Mouse (Mus musculus): Measurements from ENCODE around the gene Phc2.

Phc2 gene

DNA sequence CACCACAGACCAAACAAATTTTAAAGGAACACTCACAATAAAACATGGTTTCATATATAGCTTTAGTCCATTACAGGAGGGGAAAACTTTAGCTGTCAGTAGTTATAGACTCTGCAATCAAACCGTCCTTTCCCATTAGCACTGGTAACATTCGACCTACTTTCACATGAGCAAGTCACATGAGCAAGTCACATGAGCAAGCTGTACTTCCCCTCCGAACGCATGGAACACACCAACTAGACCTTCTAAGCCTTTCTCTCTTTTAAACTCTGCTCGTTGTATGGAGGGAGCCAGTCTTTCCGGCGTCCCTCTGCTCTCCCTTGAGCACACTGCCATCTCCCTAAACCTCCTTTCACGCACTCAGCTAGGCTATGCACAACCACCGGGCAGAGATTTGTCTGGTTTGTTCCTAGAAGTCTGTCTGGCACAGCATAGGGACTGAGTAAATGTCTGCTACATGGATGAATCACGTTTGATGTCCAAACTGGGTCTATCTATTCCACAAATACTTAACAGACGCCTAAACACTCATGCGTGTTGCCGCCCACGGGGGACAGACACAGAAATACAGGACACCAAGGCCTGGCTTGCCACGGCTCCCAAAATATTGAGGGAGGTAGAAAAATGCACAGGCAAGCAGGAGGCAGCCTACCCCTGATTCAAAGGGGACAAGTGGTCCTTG is 130.6 kb downstream of the Phc2 start:
- no peak for DNase-seq (ENCODE audit: low spot score)

GRCm38 (mm10) chr4:128785921-128786654 is 131.6 kb downstream of the Phc2 start:
- DNase-seq (ENCODE audit: low spot score), result no peak

DNA sequence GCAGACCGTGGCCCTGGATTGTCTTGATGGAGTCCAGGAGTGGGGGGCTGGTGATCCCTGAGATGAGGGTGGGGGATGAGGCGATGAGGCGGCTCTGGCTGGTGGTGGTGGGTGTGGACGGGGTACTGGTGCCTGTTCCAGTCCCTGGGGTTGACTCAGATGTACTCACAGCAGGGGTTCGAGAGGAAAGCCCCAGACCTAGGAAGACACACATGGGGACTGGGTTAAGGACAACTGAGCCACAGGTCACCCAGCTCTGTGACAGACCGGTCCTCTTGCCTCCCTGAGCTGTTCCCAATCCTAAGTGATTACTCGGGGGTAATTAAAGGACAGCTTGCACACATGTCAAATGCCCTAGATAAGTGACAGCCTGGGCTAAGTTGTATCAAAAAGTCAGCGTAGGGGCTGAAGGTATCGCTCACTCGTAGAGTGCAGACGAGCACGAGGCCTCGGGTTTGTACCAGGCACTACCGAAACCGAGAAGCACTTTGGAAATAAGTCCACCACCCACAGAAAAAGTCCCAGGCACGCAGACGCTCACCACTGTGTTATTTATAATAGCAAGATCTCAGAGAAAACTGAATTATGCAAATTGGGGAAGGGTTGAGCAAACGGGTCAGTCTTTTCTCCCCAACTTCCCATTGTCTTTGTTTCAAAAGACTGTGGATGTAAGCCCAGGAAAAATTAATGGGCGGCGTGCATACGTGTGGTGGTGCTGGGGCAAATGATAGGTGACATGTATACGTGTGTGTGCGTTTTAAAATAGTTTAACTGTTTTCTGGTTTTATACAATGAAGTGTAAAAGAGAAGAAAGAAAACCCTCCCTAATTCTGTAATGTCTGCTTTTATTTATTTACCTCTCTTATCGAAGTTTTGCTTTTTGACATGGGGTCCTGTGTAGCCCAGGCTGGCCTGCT is 132.8 kb downstream of the Phc2 start:
- DNase-seq (ENCODE audit: low spot score), result no peak

DNA sequence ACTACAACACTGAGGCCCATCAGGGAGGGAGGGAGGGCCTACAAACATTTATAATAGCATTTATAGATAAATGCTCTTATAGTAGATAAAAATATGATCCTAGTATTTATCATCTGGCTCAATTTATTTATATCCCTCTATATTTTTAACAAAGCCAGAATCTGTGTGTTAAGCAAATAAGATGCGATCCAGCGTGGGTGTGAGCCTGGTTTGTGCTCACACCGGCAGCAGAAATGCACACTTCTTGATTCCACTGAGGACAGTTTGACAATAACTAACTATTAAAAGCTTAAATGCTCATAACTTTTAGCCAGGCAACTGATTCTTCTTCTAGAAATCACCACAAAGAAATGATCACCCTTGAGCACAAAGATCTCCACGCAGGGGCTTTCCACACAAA is 133.6 kb downstream of the Phc2 start:
- no peak for DNase-seq (ENCODE audit: low spot score)

GRCm38 (mm10) chr4:128789646-128790045 is 135.1 kb downstream of the Phc2 start:
- DNase-seq (ENCODE audit: low spot score), result no peak

DNA sequence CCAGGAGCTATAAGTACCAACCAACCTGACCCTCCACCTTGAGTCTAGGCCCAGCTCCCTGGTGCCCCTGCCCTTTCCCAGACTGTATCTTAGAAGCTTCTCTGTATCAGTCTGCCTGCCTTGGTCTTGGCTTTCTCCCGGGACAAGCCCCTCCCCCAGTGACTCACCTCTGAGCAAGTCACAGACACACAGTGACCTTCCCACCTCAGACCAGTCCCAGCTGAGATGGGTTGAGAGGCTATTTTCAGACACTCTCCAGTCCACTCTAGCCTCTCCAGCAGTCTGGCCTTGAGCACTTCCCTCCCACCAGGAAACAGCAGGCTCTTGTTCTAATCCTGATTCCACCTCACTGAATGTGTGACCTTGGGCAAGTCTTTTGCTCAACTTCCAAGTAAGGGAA is 139.2 kb downstream of the Phc2 start:
- DNase-seq (ENCODE audit: low spot score), result no peak

DNA sequence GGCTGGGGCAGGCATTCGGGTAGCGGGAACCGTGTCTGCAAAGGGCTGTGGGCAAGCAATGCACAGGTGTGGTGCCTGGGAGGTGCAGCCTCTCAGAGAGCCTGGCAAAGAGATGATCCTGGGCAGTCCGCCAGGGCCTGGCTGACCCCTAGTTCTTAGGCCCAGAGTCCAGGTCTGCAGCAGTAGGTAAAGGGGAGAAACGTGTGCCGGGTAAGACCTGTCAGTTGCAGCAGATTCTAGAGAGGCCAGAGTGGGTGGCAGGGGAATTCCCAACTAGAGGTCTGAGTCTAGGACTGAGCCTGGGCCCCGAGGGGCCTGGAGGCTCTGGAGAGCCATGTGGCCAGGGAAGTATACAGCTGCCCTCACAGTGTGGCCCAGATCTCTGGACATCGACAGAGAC is 139.7 kb downstream of the Phc2 start:
- no peak for DNase-seq (ENCODE audit: low spot score)

DNA sequence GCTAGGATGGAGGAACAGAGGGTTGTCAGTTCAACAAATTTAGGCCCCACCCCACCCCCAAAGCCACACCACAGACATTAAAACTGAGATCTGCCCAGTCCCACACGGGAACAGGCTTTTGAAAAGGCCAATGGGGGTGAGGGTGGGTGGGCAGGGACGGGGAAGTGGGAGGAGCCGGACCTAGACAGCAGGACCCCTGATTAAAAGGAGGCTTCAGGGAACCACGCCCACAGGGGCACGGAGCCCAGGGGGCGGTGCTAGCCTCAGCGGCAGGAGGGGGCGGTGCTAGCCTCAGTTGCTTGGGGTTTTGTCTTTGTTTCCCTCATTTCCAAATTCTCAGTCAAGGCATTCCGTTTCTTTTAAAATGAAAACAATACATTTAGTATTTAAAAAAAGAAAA is 141.1 kb downstream of the Phc2 start:
- DNase-seq (ENCODE audit: low spot score), result no peak

DNA sequence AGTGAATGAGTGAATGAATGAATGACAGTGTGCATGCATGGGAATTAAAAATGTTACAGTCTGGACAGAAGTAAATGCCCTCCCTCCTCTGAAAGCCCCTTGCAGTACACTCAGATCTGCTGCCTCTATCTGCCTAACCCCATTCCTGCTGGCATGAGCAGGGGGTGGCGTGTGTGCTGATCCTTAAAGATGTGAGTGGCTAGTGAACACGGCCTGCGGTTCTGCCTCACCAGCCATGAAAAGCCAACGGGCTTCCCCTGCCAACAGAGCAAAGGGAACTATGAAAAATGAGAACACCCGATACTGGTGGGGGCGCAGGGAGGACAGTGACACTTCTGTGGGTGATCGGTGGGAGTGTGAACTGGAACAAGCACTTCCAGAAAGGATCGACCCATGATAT is 142.3 kb downstream of the Phc2 start:
- DNase-seq (ENCODE audit: low spot score), result no peak

- no peak for DNase-seq (ENCODE audit: low spot score)
Measured at GRCm38 (mm10) chr4:128801675-128802465, 147.4 kb downstream of the Phc2 start.
